Mouse (Mus musculus) liver, embryonic 14 days (tissue): Measurements from ENCODE around the gene Ppp1r18. TPM values are rescaled to one million over a fixed set of nuclear protein-coding genes. Genes with fewer than 3 reads are reported as not detected.

Experiments
- polyA plus RNA-seq: library from polyadenylated mRNA; depleted of rRNA; stranded (reverse); fragments of >200 nt; gene quantifications from 2 replicates; pipeline ENCODE4 v1.2.3, GENCODE M21; 2012; rRNA removed

Gene Ppp1r18
- polyA plus RNA-seq = 9.1 and 9.3 TPM in 2 replicates

DNA sequence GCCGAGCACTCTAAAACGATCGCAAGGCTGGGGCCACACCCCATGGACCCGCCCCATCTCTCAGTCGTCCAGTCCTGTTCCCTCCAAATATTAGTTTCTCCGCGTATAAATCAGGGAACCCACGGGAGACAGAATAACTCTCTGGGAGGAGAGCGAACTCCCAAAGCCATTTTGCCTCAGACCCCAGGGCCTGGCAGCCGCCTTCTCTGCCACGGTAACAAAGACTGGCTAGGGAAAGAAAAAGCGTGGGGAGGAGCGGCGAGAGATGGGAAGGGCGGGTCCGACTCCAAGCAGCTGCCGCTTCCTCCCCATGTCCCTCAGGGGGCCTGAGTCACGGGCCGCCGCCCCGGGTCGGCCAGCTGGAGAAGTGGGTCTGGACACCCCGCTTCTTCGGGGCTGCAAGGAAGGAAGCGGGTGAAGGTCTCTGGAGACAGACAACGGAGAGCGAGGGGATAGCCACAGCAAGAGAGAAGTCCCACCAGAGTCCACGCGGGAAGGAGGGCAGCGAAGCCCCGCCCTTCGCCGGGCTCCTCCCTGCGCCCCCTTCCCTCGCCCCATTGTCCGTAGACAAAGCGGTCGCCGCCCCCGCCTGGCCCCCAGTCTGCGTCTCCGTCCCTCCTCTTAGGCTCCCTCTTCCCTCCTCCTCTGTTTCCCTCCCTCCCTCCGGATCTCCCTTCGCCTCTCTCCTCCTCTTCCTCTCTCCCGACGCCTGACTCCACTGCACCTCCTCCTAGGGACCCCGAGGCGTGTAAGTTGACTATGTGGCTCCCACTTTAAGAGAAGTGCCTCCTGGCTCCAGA lies at the start of gene Ppp1r18:
Gene Ppp1r18 (plus strand): TSS at position 113 of the 800 bp plus-strand sequence.

DNA sequence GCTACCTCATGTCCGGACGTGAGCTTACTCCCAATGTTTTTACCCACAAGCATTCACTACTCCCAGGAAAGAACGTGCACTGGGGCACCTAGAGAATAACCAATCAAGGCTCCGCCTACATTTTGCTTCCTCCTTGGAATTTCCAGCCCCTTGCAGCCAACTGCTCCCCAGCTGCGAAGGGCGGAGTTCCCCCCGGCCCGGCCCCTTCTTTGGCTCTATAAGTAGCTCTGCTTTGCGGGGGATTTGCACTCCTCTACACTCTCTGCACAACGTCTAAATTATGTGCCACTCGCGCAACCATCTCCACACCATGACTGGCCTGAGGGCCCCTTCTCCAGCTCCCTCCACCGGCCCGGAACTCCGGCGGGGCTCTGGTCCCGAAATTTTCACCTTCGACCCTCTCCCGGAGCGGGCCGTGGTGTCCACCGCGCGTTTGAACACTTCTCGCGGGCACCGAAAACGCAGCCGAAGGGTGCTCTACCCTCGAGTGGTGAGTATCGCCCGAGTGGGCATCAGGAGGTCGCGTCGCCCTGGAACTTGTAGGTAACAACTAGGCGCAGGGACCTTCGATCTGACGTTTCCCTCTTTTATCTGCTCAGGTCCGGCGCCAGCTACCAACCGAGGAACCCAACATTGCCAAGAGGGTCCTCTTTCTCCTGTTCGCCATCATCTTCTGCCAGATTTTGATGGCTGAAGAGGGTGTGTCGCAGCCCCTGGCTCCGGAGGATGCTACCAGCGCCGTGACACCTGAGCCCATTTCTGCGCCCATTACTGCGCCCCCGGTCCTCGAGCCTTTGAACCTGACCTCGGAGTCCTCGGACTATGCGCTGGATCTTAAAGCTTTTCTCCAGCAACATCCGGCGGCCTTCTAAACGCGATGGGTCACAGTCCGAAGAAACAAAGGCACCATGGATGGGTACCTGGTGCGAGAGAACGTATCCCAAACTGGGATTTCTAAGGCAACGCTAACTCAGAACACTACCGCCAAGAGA lies 43.7 kb upstream of the Ppp1r18 start, which contains the start of gene Ier3:
Gene Ier3 (plus strand): TSS at position 246 of the 992 bp plus-strand sequence.

DNA sequence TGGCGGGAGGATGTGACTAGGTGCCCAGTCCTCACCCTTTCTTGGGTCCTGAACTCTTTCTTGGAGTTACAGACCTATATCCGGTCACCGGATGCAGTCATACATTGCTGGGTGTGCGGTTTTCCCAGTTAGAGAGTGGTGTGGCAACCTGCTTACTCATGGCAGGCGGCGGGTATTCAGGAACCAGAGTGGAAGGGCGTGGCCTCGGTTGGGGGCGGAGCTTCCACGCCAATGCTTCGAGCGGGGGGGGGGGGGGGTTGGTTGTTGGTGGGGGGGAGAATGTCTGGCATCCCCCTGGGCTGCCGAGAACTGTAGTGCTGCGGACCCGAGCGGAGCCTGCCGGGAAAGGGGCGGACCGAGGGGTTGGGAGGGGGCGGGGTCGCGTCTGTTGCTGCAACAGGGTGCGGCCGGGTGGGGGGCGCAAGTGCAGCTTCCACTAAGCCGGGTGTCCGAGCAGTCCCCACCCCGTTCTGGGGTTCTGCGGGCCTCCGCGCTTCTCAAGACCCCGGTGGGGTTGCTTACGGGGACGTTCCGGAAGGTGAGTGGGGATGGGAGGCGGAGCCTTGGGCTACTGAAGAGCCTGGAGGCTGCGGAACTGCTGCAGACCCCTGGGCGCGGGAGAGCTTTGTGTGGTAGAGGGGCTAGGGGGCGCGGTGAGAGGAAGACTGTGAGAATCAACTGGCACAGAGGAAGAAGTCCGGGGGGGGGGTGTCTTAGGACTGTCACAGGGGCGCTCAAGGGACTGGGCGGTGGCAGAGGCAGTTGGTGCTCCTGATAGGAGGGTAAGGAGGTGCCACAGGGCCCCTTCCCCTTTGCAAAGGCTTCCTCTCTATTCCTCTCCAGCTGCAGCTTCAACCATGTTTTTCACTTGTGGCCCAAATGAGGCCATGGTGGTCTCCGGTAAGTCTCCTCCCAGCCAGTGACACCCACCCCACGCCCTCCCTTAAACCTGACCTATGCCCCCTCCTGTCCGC lies 42.1 kb upstream of the Ppp1r18 start, which contains the start of gene Flot1:
Gene Flot1 (plus strand): TSS at position 267 of the 974 bp plus-strand sequence.

DNA sequence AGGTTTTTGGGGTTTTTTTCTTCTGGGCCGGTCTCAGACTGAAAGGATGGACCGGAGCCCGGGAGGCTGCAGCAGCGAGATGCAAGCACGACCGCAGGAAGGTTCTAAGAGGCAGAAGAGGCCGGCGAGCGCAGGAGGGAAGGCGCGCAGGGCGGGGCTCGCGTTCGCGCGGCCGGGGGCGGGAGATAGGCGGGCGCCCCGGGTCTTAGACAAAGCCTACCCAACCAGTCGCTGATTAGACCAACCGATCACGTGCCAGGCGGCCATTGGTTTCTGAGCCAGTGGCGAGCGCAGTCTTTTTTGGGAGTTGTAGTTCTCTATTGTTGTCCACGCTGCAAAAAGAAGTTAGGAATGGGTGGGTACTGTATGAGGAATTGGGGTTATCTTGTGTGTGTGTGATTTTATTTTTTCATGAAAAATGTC lies 27.3 kb upstream of the Ppp1r18 start, which contains the start of gene Tubb5:
Gene Tubb5 (minus strand): TSS at position 185 of the 423 bp plus-strand sequence.

DNA sequence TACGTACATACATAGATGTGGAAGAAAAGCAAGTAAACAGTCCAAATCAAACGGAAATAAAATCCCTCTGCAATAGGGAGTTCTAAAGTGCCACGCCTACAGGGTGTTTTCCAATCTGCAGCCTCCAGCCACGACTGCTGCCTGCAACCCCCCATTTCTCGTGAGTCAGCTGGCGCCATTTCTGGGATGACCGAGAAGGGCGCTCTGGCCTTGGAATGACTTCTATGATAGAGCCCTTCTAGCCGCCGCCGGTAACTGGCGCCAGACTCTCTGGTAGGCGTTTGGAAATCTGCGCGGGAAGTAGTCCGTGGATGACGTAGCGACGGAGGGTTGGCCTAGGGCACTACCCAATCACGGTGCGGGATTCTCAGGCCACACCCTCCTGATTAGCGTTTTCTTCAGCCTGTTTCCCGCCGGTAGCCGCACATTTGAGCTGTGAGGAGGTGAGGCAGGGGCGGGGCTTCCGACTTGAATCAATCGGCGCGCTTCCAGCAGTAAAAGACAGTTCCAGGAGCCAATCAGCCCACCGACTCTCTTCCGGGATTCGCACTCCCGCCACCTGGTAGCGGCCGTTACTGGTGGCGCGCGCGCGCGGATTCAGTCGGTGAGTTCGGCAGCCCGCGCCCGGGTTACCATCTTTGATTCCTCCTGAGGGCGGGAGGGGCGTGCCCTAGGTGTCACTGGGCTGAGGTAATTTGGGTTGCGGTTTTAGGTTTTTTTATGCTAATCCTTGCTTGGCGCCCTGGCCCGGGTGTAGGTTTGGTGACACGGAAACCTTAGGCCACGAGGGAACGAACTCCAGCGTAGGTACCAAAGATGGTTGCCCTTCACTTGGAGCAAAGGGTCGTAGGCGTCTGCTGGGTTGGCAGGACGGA lies 24.1 kb upstream of the Ppp1r18 start, which contains the start of gene Mdc1:
Gene Mdc1 (plus strand): TSS at position 440 of the 875 bp plus-strand sequence.

DNA sequence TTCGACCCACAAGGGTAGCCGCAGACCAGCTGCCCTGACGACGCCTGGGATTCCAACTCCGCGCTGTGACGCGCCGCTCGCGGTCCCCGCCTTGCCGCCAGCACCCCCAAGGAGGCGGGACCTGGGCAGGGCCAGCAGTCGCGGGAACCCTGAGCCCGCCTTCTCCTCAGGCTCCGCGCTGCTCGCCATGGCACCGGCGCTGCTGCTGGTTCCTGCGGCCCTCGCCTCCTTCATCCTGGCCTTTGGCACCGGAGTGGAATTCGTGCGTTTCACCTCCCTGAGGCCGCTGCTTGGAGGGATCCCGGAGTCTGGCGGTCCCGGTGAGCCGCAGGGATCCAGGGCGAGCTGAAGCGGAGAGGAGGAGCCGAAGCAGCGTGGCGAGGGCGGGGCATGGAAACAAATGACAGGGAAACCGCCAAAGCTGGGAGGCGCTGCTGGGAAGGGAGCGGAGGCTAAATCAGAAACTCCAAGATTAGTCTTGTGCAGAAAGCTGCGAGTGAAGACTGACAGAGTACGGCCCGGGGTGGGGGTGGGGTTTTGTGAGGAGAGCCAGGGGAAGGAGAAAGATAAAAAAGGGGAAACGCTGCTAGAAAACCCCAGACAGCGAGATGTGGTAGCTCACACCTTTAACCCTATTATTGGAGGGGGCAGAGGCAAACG lies 4.1 kb upstream of the Ppp1r18 start, which contains the start of gene Nrm:
Gene Nrm (plus strand): TSS at position 121 of the 660 bp plus-strand sequence.

DNA sequence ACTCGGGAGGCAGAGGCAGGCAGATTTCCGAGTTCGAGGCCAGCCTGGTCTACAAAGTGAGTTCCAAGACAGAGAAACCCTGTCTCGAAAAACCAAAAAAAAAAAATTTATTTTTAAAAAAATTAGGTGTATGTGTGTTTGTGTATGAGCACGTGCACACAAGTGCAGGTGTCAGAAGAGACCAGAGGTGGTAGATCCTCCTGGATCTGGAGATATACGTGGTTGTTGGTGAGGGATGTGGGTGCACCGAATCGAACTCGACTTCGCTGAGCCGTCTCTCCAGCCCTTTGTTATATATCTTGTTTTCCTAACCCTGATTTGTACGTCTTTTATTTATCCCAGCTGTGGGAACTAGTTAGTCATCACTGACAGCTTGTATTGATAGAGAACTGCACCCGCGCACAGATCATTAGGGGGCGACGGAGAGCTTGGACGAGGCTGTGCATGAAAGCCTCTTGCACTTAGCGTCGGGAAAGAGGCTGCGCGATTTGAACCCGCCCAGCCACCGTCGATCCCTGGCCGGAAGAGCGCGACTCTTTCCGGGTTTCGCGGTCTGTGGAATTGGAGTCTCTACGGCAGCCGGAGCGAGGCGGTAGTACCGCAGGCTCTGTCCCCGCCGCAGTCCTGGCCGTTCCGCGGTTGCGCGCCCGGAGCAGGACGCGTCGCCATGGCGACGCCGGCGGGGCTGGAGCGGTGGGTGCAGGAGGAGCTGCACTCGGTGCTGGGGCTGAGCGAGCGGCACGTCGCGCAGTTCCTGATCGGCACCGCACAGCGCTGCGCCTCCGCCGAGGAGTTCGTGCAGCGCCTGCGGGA lies 14.1 kb downstream of the Ppp1r18 start, which contains the start of gene Dhx16:
Gene Dhx16 (plus strand): TSS at position 575 of the 813 bp plus-strand sequence.

DNA sequence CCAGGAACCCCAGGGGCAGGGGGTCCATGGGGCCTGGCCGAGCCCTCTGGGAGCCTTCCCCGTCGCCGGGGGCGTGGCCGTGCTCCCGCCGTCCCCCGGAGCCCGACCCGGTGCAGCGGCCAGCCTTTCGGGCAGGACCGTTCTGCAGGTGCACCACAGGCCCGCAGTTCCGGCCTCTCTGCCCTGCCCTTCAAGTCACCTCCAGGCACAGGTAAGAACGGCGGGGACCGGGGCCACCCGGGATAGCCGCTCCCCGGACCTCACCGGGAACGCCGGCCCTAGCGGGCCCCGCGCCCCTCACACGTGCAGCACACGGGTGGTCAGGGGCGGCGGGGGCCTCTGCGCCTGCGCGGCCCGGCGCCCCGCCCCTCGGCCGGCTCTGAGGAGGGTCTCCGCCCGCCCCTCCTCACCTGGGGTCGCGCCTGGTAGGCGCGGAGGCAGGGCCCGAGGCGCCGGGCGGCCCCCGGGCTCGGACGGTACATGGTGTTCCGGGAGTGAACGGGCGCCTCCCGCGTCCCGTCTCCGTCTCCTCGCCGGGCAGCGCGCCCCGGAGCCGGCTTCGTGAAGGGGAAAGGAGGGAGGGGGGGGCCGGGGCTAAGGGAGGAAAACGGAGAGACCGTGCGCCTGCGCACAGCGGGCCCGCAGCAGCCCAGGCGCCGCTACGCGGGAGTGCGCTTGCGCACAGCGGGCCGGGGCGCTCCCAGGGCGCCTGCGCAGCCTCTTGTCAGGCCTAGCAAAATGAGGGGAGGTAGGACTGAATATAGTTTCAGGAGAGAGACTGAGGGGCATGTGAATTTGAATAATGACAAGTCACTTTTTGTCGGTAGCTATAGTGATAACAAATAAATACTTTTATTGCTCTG lies 31.6 kb downstream of the Ppp1r18 start, which contains the start of gene 2310061I04Rik:
Gene 2310061I04Rik (minus strand): TSS at position 651 of the 863 bp plus-strand sequence.

DNA sequence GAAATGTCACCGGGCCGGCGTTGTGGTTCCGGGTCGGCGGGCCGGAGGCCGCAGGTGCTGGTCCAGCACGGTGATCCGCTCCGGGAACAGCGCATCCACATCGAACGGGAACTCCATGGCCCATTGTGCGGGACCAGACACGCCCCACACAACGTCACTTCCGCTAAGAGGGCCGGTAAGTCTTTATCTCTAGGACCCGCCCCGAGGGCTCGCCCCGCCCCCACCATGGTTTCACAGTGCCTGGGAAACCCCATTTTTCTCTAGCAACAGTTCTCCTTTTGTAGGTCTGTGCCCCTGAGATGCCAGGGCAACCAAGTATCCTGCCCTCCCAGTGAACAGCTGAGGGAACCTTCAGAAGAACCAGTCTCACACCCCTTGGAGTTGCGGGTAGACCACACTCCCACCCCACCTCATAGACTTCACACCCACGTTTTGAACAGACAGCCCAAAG lies 44.6 kb downstream of the Ppp1r18 start, which contains the start of gene Atat1:
Gene Atat1 (minus strand): TSS at position 157 of the 451 bp plus-strand sequence.

DNA sequence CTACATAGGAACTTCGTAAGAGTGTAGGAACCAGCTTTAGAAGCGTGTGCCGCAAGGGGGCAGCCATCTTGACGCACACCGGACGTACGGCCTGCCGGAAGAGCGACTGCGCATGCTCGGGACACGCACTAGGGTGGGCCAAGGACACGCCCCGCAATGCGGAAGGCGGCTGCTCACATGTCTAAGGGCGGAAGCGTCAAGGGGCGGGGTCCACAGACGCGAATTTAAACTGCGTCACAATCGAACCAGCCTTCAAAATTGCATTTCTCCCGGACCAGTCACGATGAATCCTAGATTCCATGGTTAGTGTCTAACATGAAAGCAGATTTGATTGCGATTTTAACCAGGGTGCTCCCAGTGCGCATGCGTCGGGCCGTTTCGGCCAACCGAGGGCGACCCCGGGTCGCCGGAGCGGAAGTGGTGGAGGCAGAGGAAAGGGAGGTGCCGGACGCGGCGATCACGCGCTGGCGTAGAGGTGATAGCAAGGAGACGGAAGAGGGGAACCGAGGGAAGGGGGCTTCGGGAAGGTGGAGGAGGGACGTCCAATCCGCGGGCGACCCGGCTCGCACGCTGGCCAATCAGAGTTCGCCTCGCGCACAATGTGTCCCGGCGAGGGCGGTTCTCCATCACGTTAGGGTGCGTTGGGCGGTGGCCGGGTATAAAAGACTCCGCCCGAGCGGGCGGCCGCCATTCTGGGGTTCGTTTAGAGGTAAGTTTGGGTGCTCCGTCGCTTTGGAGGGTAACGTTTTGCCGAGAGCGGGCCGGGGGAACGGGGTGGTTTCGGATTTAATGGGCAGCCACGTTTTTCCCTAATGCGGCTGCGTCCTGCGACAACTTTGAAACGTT lies 51.1 kb downstream of the Ppp1r18 start, which contains the start of the genes Mrps18b and Ppp1r10:
Gene Mrps18b (minus strand): TSS at position 93 of the 846 bp plus-strand sequence.
Gene Ppp1r10 (plus strand): TSS at position 138 of the 846 bp plus-strand sequence.

Other genes starting within 250 kb of the Ppp1r18 start
- not detected in 2 replicates for gene Gm9573, start 239.0 kb upstream of the Ppp1r18 start, polyA plus RNA-seq
- 0.02 TPM in 1 of 2 replicates, not detected in the other for gene Mucl3, start 221.9 kb upstream of the Ppp1r18 start, polyA plus RNA-seq
- 7.1 and 7.8 TPM in 2 replicates for gene Vars2, start 198.0 kb upstream of the Ppp1r18 start, polyA plus RNA-seq
- 15.6 and 17.6 TPM in 2 replicates for gene Gtf2h4, start 191.9 kb upstream of the Ppp1r18 start, polyA plus RNA-seq
- 0.91 and 1.4 TPM in 2 replicates for gene Ddr1, start 161.0 kb upstream of the Ppp1r18 start, polyA plus RNA-seq
- 7.2 and 9.8 TPM in 2 replicates for gene Ier3, start 43.9 kb upstream of the Ppp1r18 start, polyA plus RNA-seq
- gene Flot1, start 42.4 kb upstream of the Ppp1r18 start, polyA plus RNA-seq = 31.6 and 34.3 TPM in 2 replicates
- gene Tubb5, start 27.3 kb upstream of the Ppp1r18 start, polyA plus RNA-seq = 448 and 489 TPM in 2 replicates
- gene Mdc1, start 24.1 kb upstream of the Ppp1r18 start, polyA plus RNA-seq = 10.0 and 10.7 TPM in 2 replicates
- gene Nrm, start 4.3 kb upstream of the Ppp1r18 start, polyA plus RNA-seq = 13.3 and 17.0 TPM in 2 replicates
- gene Dhx16, start 14.2 kb downstream of the Ppp1r18 start, polyA plus RNA-seq = 42.6 and 44.7 TPM in 2 replicates
- gene 2310061I04Rik, start 31.8 kb downstream of the Ppp1r18 start, polyA plus RNA-seq = 11.3 and 15.3 TPM in 2 replicates
- 8.2 and 8.5 TPM in 2 replicates for gene Atat1, start 44.5 kb downstream of the Ppp1r18 start, polyA plus RNA-seq
- 44.9 and 55.3 TPM in 2 replicates for gene Mrps18b, start 50.8 kb downstream of the Ppp1r18 start, polyA plus RNA-seq
- gene Ppp1r10, start 50.8 kb downstream of the Ppp1r18 start, polyA plus RNA-seq = 13.3 and 16.4 TPM in 2 replicates
- gene Abcf1, start 104.2 kb downstream of the Ppp1r18 start, polyA plus RNA-seq = 51.1 and 52.6 TPM in 2 replicates
- 4.9 and 5.4 TPM in 2 replicates for gene Gnl1, start 114.3 kb downstream of the Ppp1r18 start, polyA plus RNA-seq
- 4.5 and 6.2 TPM in 2 replicates for gene Prr3, start 114.6 kb downstream of the Ppp1r18 start, polyA plus RNA-seq
- gene H2-T24, start 155.0 kb downstream of the Ppp1r18 start, polyA plus RNA-seq = 4.2 and 6.5 TPM in 2 replicates
- 25.1 and 29.1 TPM in 2 replicates for gene H2-T23, start 167.3 kb downstream of the Ppp1r18 start, polyA plus RNA-seq
- 8.3 and 9.1 TPM in 2 replicates for gene H2-T22, start 177.2 kb downstream of the Ppp1r18 start, polyA plus RNA-seq
- not detected in 2 replicates for gene Gm6034, start 177.4 kb downstream of the Ppp1r18 start, polyA plus RNA-seq
- not detected in 2 replicates for gene Gm11127, start 192.8 kb downstream of the Ppp1r18 start, polyA plus RNA-seq